Comparison of ENCODE assay signal across 11 mouse cellular contexts in genomic region chr2:172959006-172959768, GRCm38 (mm10). TPM values are rescaled to one million over a fixed set of nuclear protein-coding genes. Genes with fewer than 3 reads are reported as not detected.
DNase-seq lines count a peak whose midpoint lies in the region; ATAC-seq lines count a peak whose summit lies in the region.
"Had no signal": no experiment of that assay in that cellular context is flagged by ENCODE, and none has a peak within 500 bp of the region (broad histone marks: within the 10 kb centered on the region; RNA-seq: fewer than 3 reads in every experiment).

No protein-coding gene starts in this region.

- WGBS in intestine, embryonic 14.5 days, result 41% methylated on average over 13 of the region's 13 CpGs
- 41% methylated on average over 13 of the region's 13 CpGs for WGBS in intestine, embryonic 16.5 days
- 53% methylated on average over 13 of the region's 13 CpGs for whole genome bisulfite sequencing in neural tube, embryonic 11.5 days
- 57% methylated on average over 13 of the region's 13 CpGs for WGBS in neural tube, embryonic 15.5 days
- 47% methylated on average over 13 of the region's 13 CpGs for WGBS in embryonic facial prominence, embryonic 11.5 days

- peaks cover 7% of the 10 kb centered on the region; the same call in 1 of the 2 replicates for H3K9me3 ChIP-seq in intestine, embryonic 14.5 days (ENCODE audit: control insufficient read depth, low read length)
- peaks cover 7% of the 10 kb centered on the region; the same call in 1 of the 2 replicates for H3K9me3 ChIP-seq in intestine, embryonic 16.5 days (ENCODE audit: control insufficient read depth, low read length)
- H3K9me3 ChIP-seq in neural tube, embryonic 11.5 days (ENCODE audit: control insufficient read depth, low read length), result peaks cover 10% of the 10 kb centered on the region
- no peaks in the 10 kb centered on the region; the same call in 1 of the 2 replicates for H3K9me3 ChIP-seq in neural tube, embryonic 15.5 days (replicated peaks)
- H3K9me3 ChIP-seq in embryonic facial prominence, embryonic 11.5 days (replicated peaks; ENCODE audit: control insufficient read depth, low read length), result no peaks in the 10 kb centered on the region

- no peak overlapping the region for H3K27ac ChIP-seq in intestine, embryonic 14.5 days (ENCODE audit: low read depth)
- H3K27ac ChIP-seq in intestine, embryonic 16.5 days (ENCODE audit: low read length), result no peak overlapping the region
- no peak overlapping the region for H3K27ac ChIP-seq in neural tube, embryonic 11.5 days (ENCODE audit: low read depth, low read length)
- no peak overlapping the region for H3K27ac ChIP-seq in neural tube, embryonic 15.5 days (replicated peaks)
- no peak overlapping the region for H3K27ac ChIP-seq in embryonic facial prominence, embryonic 11.5 days (replicated peaks; ENCODE audit: low read depth, low read length)
- H3K27ac ChIP-seq: forebrain, embryonic 12.5 days; liver, embryonic 13.5 days; neural tube, embryonic 13.5 days had no signal

- DNase-seq in intestine, embryonic 14.5 days (ENCODE audit: low spot score), result no peak
- DNase-seq in neural tube, embryonic 11.5 days (ENCODE audit: low spot score), result no peak
- DNase-seq in embryonic facial prominence, embryonic 11.5 days (ENCODE audit: low spot score), result peak; percentile 52
- no peak for DNase-seq in cerebellum, postnatal 4 days (ENCODE audit: low spot score in 2 of 2)
- DNase-seq in lung, postnatal 25 days (ENCODE audit: low spot score), result no peak
- DNase-seq: heart, postnatal 36 days; liver, embryonic 13.5 days had no signal

- peak; percentile 9; the same call in 1 of the 2 replicates for ATAC-seq in intestine, embryonic 14.5 days (replicated peaks; ENCODE audit: low FRiP score, low TSS enrichment, low read depth)
- ATAC-seq in intestine, embryonic 16.5 days, result no peak
- no peak for ATAC-seq in neural tube, embryonic 11.5 days (ENCODE audit: insufficient read depth, low FRiP score, low TSS enrichment)
- no peak for ATAC-seq in neural tube, embryonic 15.5 days (ENCODE audit: low FRiP score)
- ATAC-seq in embryonic facial prominence, embryonic 11.5 days (replicated peaks; ENCODE audit: insufficient number of reproducible peaks, low FRiP score, low TSS enrichment, low read depth), result no peak; the same call in 1 of the 2 replicates

- no peak overlapping the region for H3K4me3 ChIP-seq in intestine, embryonic 14.5 days (ENCODE audit: low read depth, low read length)
- no peak overlapping the region for H3K4me3 ChIP-seq in intestine, embryonic 16.5 days (ENCODE audit: low read length)
- H3K4me3 ChIP-seq in neural tube, embryonic 11.5 days (ENCODE audit: low read depth, low read length), result no peak overlapping the region
- H3K4me3 ChIP-seq in neural tube, embryonic 15.5 days (replicated peaks), result no peak overlapping the region
- H3K4me3 ChIP-seq in embryonic facial prominence, embryonic 11.5 days (ENCODE audit: low read depth, low read length), result no peak overlapping the region
- H3K4me3 ChIP-seq: forebrain, embryonic 12.5 days; liver, embryonic 13.5 days; neural tube, embryonic 13.5 days had no signal

- H3K4me2 ChIP-seq in intestine, embryonic 14.5 days (ENCODE audit: low read length), result no peak overlapping the region
- no peak overlapping the region for H3K4me2 ChIP-seq in intestine, embryonic 16.5 days (ENCODE audit: low read depth, low read length)
- H3K4me2 ChIP-seq in neural tube, embryonic 11.5 days (ENCODE audit: low read depth), result no peak overlapping the region
- no peak overlapping the region for H3K4me2 ChIP-seq in neural tube, embryonic 15.5 days
- H3K4me2 ChIP-seq in embryonic facial prominence, embryonic 11.5 days (ENCODE audit: low read depth, low read length), result no peak overlapping the region
- H3K4me2 ChIP-seq: forebrain, embryonic 12.5 days; liver, embryonic 13.5 days; neural tube, embryonic 13.5 days had no signal

- no peaks in the 10 kb centered on the region for H3K36me3 ChIP-seq in intestine, embryonic 14.5 days (ENCODE audit: control insufficient read depth, insufficient read depth, low read length)
- H3K36me3 ChIP-seq in intestine, embryonic 16.5 days (ENCODE audit: control insufficient read depth, insufficient read depth, low read length), result no peaks in the 10 kb centered on the region
- no peaks in the 10 kb centered on the region for H3K36me3 ChIP-seq in neural tube, embryonic 11.5 days (ENCODE audit: control insufficient read depth, insufficient read depth, low read length)
- no peaks in the 10 kb centered on the region for H3K36me3 ChIP-seq in neural tube, embryonic 15.5 days
- H3K36me3 ChIP-seq in embryonic facial prominence, embryonic 11.5 days (replicated peaks; ENCODE audit: control insufficient read depth, insufficient read depth, low read depth, low read length), result no peaks in the 10 kb centered on the region
- H3K36me3 ChIP-seq: forebrain, embryonic 12.5 days; liver, embryonic 13.5 days; neural tube, embryonic 13.5 days had no signal

- peaks cover 3% of the 10 kb centered on the region for H3K4me1 ChIP-seq in intestine, embryonic 14.5 days (replicated peaks; ENCODE audit: control insufficient read depth, insufficient read depth, low read length)
- no peaks in the 10 kb centered on the region for H3K4me1 ChIP-seq in intestine, embryonic 16.5 days (ENCODE audit: control insufficient read depth, insufficient read depth, low read length)
- peaks cover 7% of the 10 kb centered on the region; the same call in 1 of the 2 replicates for H3K4me1 ChIP-seq in neural tube, embryonic 11.5 days (ENCODE audit: control insufficient read depth, insufficient read depth, low read length)
- peaks cover 8% of the 10 kb centered on the region for H3K4me1 ChIP-seq in neural tube, embryonic 15.5 days
- 0 out of 2 replicates have a peak, but pooled peaks cover 2% of the 10 kb centered on the region for H3K4me1 ChIP-seq in embryonic facial prominence, embryonic 11.5 days (ENCODE audit: control insufficient read depth, insufficient read depth, low read length)
- H3K4me1 ChIP-seq: liver, embryonic 13.5 days had no signal

- no peaks in the 10 kb centered on the region for H3K27me3 ChIP-seq in intestine, embryonic 14.5 days (replicated peaks; ENCODE audit: control insufficient read depth, insufficient read depth, low read length)
- H3K27me3 ChIP-seq in intestine, embryonic 16.5 days (replicated peaks; ENCODE audit: control insufficient read depth, insufficient read depth, low read length), result no peaks in the 10 kb centered on the region
- no peaks in the 10 kb centered on the region for H3K27me3 ChIP-seq in neural tube, embryonic 11.5 days (ENCODE audit: control insufficient read depth, insufficient read depth, low read length)
- H3K27me3 ChIP-seq in neural tube, embryonic 15.5 days (replicated peaks), result no peaks in the 10 kb centered on the region; the same call in 1 of the 2 replicates
- H3K27me3 ChIP-seq in embryonic facial prominence, embryonic 11.5 days (ENCODE audit: control insufficient read depth, insufficient read depth, low read length), result no peaks in the 10 kb centered on the region
- H3K27me3 ChIP-seq: liver, embryonic 13.5 days; neural tube, embryonic 13.5 days had no signal

- no peak overlapping the region for H3K9ac ChIP-seq in intestine, embryonic 14.5 days (ENCODE audit: low read length)
- H3K9ac ChIP-seq in intestine, embryonic 16.5 days (ENCODE audit: low read depth, low read length), result no peak overlapping the region
- H3K9ac ChIP-seq in neural tube, embryonic 11.5 days (ENCODE audit: low read length), result peak overlapping the region; percentile 18; the same call in 1 of the 2 replicates
- H3K9ac ChIP-seq in neural tube, embryonic 15.5 days (replicated peaks), result no peak overlapping the region
- H3K9ac ChIP-seq in embryonic facial prominence, embryonic 11.5 days (replicated peaks; ENCODE audit: low read length), result no peak overlapping the region
- H3K9ac ChIP-seq: forebrain, embryonic 12.5 days; liver, embryonic 13.5 days had no signal

RNA-seq across cellular contexts. Expression of gene Spo11, which starts 18.3 kb away (rescaled TPM):
- polyA plus RNA-seq in intestine, embryonic 14.5 days (2014; fragmentation: Nextera tagmentation; extraction: Ambion mirVana), result 0.04 TPM in 1 of 2 replicates, not detected in the other
- 0.04 and 0.11 TPM in 2 replicates for polyA plus RNA-seq in intestine, embryonic 16.5 days (2015; fragmentation: Nextera tagmentation; extraction: Ambion mirVana)
- 0.42 and 1.1 TPM in 2 replicates for polyA plus RNA-seq in neural tube, embryonic 11.5 days (2014; fragmentation: Nextera tagmentation; extraction: Ambion mirVana)
- polyA plus RNA-seq in neural tube, embryonic 15.5 days (2015; fragmentation: Nextera tagmentation; extraction: Ambion mirVana), result 0.44 and 1.1 TPM in 2 replicates
- polyA plus RNA-seq in embryonic facial prominence, embryonic 11.5 days (2014; fragmentation: Nextera tagmentation; extraction: Ambion mirVana), result 0.94 and 1.4 TPM in 2 replicates

RNA-seq across cellular contexts. Expression of gene Bmp7, which starts 19.1 kb away (rescaled TPM):
- polyA plus RNA-seq in intestine, embryonic 14.5 days (2014; fragmentation: Nextera tagmentation; extraction: Ambion mirVana), result 18.0 and 20.8 TPM in 2 replicates
- 19.6 and 24.9 TPM in 2 replicates for polyA plus RNA-seq in intestine, embryonic 16.5 days (2015; fragmentation: Nextera tagmentation; extraction: Ambion mirVana)
- 17.0 and 20.5 TPM in 2 replicates for polyA plus RNA-seq in neural tube, embryonic 11.5 days (2014; fragmentation: Nextera tagmentation; extraction: Ambion mirVana)
- polyA plus RNA-seq in neural tube, embryonic 15.5 days (2015; fragmentation: Nextera tagmentation; extraction: Ambion mirVana), result 13.4 and 13.7 TPM in 2 replicates
- 26.2 and 26.6 TPM in 2 replicates for polyA plus RNA-seq in embryonic facial prominence, embryonic 11.5 days (2014; fragmentation: Nextera tagmentation; extraction: Ambion mirVana)

RNA-seq across cellular contexts. Expression of gene Rae1, which starts 40.7 kb away (rescaled TPM):
- 143 and 150 TPM in 2 replicates for polyA plus RNA-seq in intestine, embryonic 14.5 days (2014; fragmentation: Nextera tagmentation; extraction: Ambion mirVana)
- polyA plus RNA-seq in intestine, embryonic 16.5 days (2015; fragmentation: Nextera tagmentation; extraction: Ambion mirVana), result 110 and 117 TPM in 2 replicates
- polyA plus RNA-seq in neural tube, embryonic 11.5 days (2014; fragmentation: Nextera tagmentation; extraction: Ambion mirVana), result 137 and 140 TPM in 2 replicates
- 109 and 117 TPM in 2 replicates for polyA plus RNA-seq in neural tube, embryonic 15.5 days (2015; fragmentation: Nextera tagmentation; extraction: Ambion mirVana)
- 155 and 158 TPM in 2 replicates for polyA plus RNA-seq in embryonic facial prominence, embryonic 11.5 days (2014; fragmentation: Nextera tagmentation; extraction: Ambion mirVana)
